Mouse (Mus musculus) liver, adult 2 months (tissue): ENCODE measurements around the gene Mri1.

ENCODE experiments used
- CTCF ChIP-seq: fragments of 200-500 bp; IDR thresholded peaks from 2 replicates; pipeline ENCODE4 v1.5.1; 2011; ENCODE audit warnings: low read depth, low read length, control low read depth
- POLR2A ChIP-seq: fragments of 200-500 bp; IDR thresholded peaks from 2 replicates; pipeline ENCODE4 v1.6.1; 2011; ENCODE audit warnings: low read length, control low read depth; ENCODE audit not compliant: insufficient read depth; ENCODE audit errors: extremely low read depth

GRCm38 (mm10) chr8:84256822-84257610 lies at the start of gene Mri1:
- TF ChIP-seq POLR2A (peak; percentile 76; the same call in 1 of the 2 replicates), CTCF (no peak)
